Mouse (Mus musculus) large intestine, adult 2 months (tissue): ENCODE results near the gene Tll2. TPM values are rescaled to one million over a fixed set of nuclear protein-coding genes. Genes with fewer than 3 reads are reported as not detected.
A peak's percentile ranks its signal among the peaks of the same experiment; 100 is the strongest.

Experiments used
- DNase-seq: peaks from one replicate; pipeline ENCODE4 v3.0.0-alpha.2; 2012; ENCODE audit warnings: low read depth, low spot score
- WGBS: fragments of 180-500 bp; shearing (Covaris S2); methylation state at CpG from one replicate; pipeline ENCODE4 v1.1.7; 2018; 5-methylcytosine and 5-hydroxymethylcytosine counted together
- polyA plus RNA-seq: library from polyadenylated mRNA; depleted of rRNA; stranded (reverse); fragments of >200 nt; gene quantifications from 2 replicates; pipeline ENCODE4 v1.2.3, GENCODE M21; 2012

The Tll2 gene
- polyA plus RNA-seq, 1 experiment, result 0.04 TPM

GRCm38 (mm10) chr19:41101390-41101789 lies 105.2 kb downstream of the Tll2 start:
- DNase-seq, result no peak
- WGBS, result 74% methylated on average over 8 of the region's 8 CpGs

GRCm38 (mm10) chr19:41100863-41101262 lies 105.8 kb downstream of the Tll2 start:
- WGBS, result 92% methylated on average over 7 of the region's 7 CpGs
- DNase-seq, result no peak

- DNase-seq, result no peak
- 72% methylated on average over 4 of the region's 4 CpGs for WGBS
These were observed 109.6 kb downstream of the Tll2 start for GRCm38 (mm10) chr19:41097038-41097437.

GRCm38 (mm10) chr19:41091901-41092300 lies 114.7 kb downstream of the Tll2 start:
- 68% methylated on average over 2 of the region's 2 CpGs for WGBS
- DNase-seq, result no peak

- DNase-seq, result peak; percentile 13
- WGBS, result 4% methylated on average over 5 of the region's 5 CpGs
These were observed 116.8 kb downstream of the Tll2 start for GRCm38 (mm10) chr19:41089833-41090232.

- WGBS, result 36% methylated on average over 18 of the region's 18 CpGs
- DNase-seq, result no peak
These were observed 118.1 kb downstream of the Tll2 start for GRCm38 (mm10) chr19:41088491-41088890.

GRCm38 (mm10) chr19:41087901-41088300 lies 118.7 kb downstream of the Tll2 start:
- WGBS, result 34% methylated on average over 4 of the region's 4 CpGs
- no peak for DNase-seq

- 0% methylated on average over 2 of the region's 2 CpGs for WGBS
- peak; percentile 45 for DNase-seq
These were observed 119.9 kb downstream of the Tll2 start for GRCm38 (mm10) chr19:41086700-41087099.

- no peak for DNase-seq
- 86% methylated on average over 6 of the region's 6 CpGs for WGBS
These were observed 120.3 kb downstream of the Tll2 start for GRCm38 (mm10) chr19:41086289-41086688.

GRCm38 (mm10) chr19:41083646-41084045 lies 123.0 kb downstream of the Tll2 start:
- no peak for DNase-seq
- 81% methylated on average over 14 of the region's 14 CpGs for WGBS

GRCm38 (mm10) chr19:41081589-41081988 lies 125.0 kb downstream of the Tll2 start:
- no peak for DNase-seq
- 74% methylated on average over 3 of the region's 3 CpGs for WGBS

- 81% methylated on average over 3 of the region's 3 CpGs for WGBS
- no peak for DNase-seq
These were observed 129.7 kb downstream of the Tll2 start, which contains the start of gene Opalin for GRCm38 (mm10) chr19:41076906-41077305. TSS of gene Opalin (minus strand) at chr19:41077113.

GRCm38 (mm10) chr19:41073746-41074455 lies 132.7 kb downstream of the Tll2 start:
- no peak for DNase-seq
- 73% methylated on average over 14 of the region's 14 CpGs for WGBS

- DNase-seq, result peak; percentile 88
- WGBS, result 6% methylated on average over 8 of the region's 8 CpGs
These were observed 135.1 kb downstream of the Tll2 start for GRCm38 (mm10) chr19:41071500-41071899.

- DNase-seq, result no peak
- 57% methylated on average over 4 of the region's 4 CpGs for WGBS
These were observed 151.9 kb downstream of the Tll2 start for GRCm38 (mm10) chr19:41054702-41055101.

GRCm38 (mm10) chr19:41053530-41053929 lies 153.1 kb downstream of the Tll2 start:
- WGBS, result 34% methylated on average over 10 of the region's 10 CpGs
- peak; percentile 7 for DNase-seq

- no peak for DNase-seq
- 39% methylated on average over 5 of the region's 5 CpGs for WGBS
These were observed 154.4 kb downstream of the Tll2 start for GRCm38 (mm10) chr19:41052247-41052646.

- WGBS, result 65% methylated on average over 1 of the region's 1 CpGs
- no peak for DNase-seq
These were observed 154.9 kb downstream of the Tll2 start for GRCm38 (mm10) chr19:41051714-41052113.

GRCm38 (mm10) chr19:41048187-41048559 lies 158.5 kb downstream of the Tll2 start:
- 47% methylated on average over 3 of the region's 3 CpGs for WGBS
- DNase-seq, result no peak

GRCm38 (mm10) chr19:41047437-41048186 lies 159.0 kb downstream of the Tll2 start:
- DNase-seq, result no peak
- 72% methylated on average over 9 of the region's 9 CpGs for WGBS
